In the genomic region with DNA sequence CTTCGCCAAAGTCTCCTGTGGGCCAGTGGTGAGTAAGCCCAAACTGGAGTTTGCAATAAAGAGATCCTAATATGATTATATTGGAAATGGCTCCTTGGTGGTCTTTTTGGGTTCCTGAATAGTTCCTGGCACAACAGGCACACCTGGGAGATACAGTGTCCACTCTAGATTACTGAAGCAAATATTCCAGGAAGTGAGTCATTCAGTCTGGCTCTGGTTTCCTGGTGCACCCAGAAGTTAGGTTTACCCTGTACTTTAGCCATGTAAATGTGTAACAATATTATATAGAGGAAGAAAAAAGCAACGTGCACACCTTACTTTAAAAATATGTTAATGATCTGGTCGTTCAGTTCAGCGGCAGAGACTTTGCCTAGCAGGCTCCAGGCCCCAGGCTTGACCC, we compare ENCODE assay signal across 18 mouse cellular contexts.
"Had no signal": no experiment of that assay in that cellular context is flagged by ENCODE, and none has a peak within 500 bp of the region (broad histone marks: within the 10 kb centered on the region; RNA-seq: fewer than 3 reads in every experiment).

No protein-coding gene starts in this region.

- H3K9ac ChIP-seq: liver, embryonic 15.5 days; midbrain, embryonic 13.5 days; neural tube, embryonic 15.5 days; stomach, embryonic 15.5 days had no signal

- H3K36me3 ChIP-seq: limb, embryonic 10.5 days; liver, embryonic 15.5 days; midbrain, embryonic 13.5 days; neural tube, embryonic 15.5 days; stomach, embryonic 15.5 days had no signal

- H3K27me3 ChIP-seq: liver, embryonic 15.5 days; midbrain, embryonic 13.5 days; neural tube, embryonic 15.5 days; stomach, embryonic 15.5 days had no signal

- H3K4me3 ChIP-seq: layer of hippocampus, adult 2 months; limb, embryonic 10.5 days; liver, embryonic 15.5 days; midbrain, embryonic 13.5 days; myocyte; neural tube, embryonic 15.5 days; stomach, embryonic 15.5 days had no signal

- H3K4me2 ChIP-seq: liver, embryonic 11.5 days; liver, embryonic 15.5 days; midbrain, embryonic 13.5 days; neural tube, embryonic 15.5 days; stomach, embryonic 15.5 days had no signal

- H3K9me3 ChIP-seq: limb, embryonic 10.5 days; liver, embryonic 15.5 days; midbrain, embryonic 13.5 days; neural tube, embryonic 15.5 days; stomach, embryonic 15.5 days had no signal

- H3K4me1 ChIP-seq: limb, embryonic 10.5 days; liver, embryonic 15.5 days; neural tube, embryonic 15.5 days; stomach, embryonic 15.5 days had no signal

- DNase-seq: kidney, adult 2 months; kidney, postnatal 25 days; lung, adult 2 months; lung, postnatal 36 days; right cerebral cortex, adult 18-20 months; right cerebral cortex, postnatal 4 days; thymus, postnatal 4 days had no signal

- ATAC-seq: hindbrain, embryonic 16.5 days; inflammation-experienced regulatory T-cells, adult 6 months; lung, postnatal 0 days; midbrain, embryonic 13.5 days had no signal

- H3K27ac ChIP-seq: layer of hippocampus, adult 2 months; limb, embryonic 10.5 days; liver, embryonic 15.5 days; midbrain, embryonic 13.5 days; neural tube, embryonic 15.5 days; stomach, embryonic 15.5 days had no signal
